Mouse (Mus musculus): Measurements from ENCODE around the gene Cd151.

DNA sequence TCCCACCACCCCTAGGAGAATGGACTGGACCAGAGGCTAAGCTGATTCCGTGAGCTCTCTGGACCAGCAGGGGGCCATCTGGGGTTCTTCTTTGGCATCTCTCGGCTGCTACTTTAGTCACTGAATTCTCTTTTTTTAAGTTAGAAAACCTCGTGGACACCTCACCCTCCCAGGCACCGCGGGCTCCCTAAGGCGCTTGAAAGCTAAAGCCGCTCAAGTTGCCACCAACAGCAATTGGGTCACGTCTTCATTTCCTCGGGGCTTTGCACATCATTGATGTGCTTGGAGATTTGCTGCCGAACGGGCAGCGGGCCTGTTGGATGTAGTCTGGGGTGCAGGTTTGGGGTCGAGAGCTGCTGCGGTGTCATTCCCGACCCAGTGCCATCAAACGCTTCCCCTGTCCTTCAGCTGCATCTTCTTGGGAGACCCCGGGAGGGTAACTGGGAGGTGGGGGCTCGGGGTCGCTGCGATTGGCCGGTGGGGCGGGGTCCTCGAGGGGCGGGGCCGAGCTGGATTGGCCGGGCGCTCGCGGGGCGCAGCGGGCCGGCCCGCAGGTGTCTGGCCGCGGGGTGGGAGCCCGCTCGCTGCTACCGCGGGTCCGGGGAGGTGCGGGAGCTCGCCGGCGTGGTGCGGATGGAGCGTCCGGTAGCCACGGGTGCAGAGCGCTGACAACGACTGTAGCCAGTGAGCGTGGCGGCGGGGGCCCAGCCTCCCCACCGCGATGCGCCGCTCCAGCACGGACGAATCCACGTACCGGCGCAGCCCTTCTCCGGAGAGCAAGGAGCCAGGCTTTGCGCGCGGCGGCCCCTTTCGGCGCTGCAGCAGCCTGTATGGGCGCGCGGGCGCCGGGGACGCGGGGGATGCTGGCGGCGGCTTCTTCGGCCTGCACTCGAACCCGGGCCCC, 14.6 kb downstream of the Cd151 start:
- TF ChIP-seq CTCF (IDR thresholded peaks at IDR 0.05): peak; percentile 69
- TF ChIP-seq POLR2A (IDR thresholded peaks at IDR 0.05; ENCODE audit: insufficient read depth, low read depth, low read length): no peak

Measured in heart, adult 2 months (tissue).